Mouse (Mus musculus): ENCODE measurements around the gene Adam1a.

The Adam1a gene

DNA sequence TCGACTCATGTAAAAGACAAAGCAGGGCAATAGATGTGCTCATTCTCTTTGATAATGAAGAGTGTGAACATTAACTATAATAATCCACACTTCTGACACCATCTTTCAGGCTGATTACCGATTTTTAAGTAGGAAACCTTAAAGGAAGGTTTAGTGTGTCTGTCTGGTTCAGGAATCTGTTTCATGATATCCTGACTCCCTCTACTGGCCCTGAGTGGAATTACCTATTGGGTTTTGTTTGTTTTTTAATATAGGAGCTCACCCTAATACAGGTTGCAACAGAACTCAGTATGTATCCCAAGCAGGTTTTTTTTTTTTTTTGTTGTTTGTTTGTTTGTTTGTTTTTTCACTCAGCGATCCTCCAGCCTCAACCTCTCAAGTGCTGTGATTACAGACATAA, 67.6 kb downstream of the Adam1a start:
- peak; percentile 55 for DNase-seq

DNA sequence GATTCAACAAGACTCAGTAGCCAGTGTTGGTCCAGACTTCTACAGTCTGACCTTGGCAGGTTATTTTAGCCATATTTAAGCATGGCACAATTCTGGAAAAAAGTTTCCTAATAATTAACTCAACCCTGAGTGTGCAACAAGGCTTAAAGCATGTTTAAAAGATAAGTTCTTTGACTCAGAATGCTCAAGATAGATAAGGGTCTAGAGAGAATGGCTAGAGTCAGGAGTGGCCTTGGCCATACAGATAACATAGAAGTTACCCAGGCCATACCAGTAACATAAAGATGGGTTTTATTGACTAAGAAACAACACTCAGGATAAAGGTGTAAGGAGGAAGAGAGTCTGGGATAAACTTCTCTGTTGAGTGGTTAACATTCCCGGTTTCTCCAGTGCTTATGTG, 69.2 kb downstream of the Adam1a start:
- DNase-seq: no peak

DNA sequence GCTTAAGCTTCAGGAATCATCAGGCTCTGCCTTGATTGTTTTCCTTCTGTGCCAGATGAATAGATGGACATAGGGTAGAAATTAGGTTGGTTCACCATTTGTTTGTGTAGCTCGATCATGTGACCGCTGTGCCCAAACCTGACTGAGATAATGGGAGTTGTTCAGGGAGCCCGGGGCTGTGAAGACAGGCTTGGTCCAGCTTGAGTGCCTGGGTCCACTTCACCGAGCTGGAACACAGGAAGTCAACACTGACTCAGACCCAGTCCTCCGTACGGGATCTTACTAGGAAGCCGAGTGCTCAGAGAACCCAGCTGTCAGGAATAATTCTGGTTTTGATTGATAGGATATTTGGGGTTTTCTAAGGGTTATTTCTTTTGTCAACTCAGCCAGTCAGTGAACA, 70.7 kb downstream of the Adam1a start:
- no peak for DNase-seq

DNA sequence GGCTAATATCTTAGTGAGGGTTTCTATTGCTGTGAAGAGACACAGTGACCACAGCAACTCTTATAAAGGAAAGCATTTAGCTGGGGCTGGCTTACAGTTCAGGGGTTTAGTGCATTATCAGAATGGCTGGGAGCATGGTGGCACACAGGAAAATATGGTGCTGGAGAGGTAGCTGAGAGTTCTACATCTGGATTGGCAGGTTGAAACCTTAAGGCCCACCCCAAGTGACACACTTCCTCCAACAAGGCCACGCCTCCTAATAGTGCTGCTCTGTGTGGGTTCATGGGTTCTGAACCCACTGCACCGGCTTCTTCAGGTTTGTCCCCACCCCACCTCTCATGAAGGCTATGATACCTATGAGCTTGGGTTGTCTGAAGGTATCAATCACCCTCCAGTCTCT, 72.9 kb downstream of the Adam1a start:
- DNase-seq: no peak

DNA sequence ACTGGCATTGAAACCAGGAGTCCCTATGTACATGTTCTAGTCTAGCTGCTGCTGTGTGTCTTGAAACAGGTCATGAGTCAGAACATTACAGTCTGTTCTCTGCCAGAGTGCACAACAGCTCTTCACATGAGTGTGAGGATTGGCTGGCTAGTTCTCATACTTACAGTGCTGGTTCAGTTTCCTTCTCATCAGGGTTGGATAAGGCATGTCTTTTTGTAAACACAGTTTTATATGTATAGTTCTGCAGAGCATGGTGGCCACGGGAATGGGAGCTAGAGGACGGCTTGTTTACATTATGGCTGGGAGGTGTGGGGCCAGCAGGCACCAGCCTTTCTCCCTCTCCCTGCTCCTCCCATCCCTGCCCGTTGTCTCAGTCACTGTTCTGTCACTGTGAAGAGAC, 75.7 kb downstream of the Adam1a start:
- DNase-seq: no peak

All from thymus, postnatal 14 days (tissue).